Mouse (Mus musculus) left cerebral cortex, postnatal 36 days (tissue): Measurements from ENCODE around the gene Ahnak2. TPM values are rescaled to one million over a fixed set of nuclear protein-coding genes. Genes with fewer than 3 reads are reported as not detected.
"Not testable (repeated sequence)": the region's sequence is repeated elsewhere in the genome, so short reads cannot be mapped to it uniquely, and the experiment has no call there.

ENCODE experiments used
- DNase-seq, 2 experiments: peaks; one replicate each; pipeline ENCODE4 v3.0.0; 2021 to 2022; ENCODE audit warnings: low spot score in 2 of 2, mixed read lengths in 1 of 2
- intact Hi-C: fragments of 180-260 bp; cut with DNase I; formaldehyde crosslinking; loops from one replicate; pipeline ENCODE4 v1.15.1; 2025
- total RNA-seq, 2 experiments: library from RNA; stranded (reverse); gene quantifications; 2 replicates each; pipeline ENCODE4 v1.2.3; 2021

The Ahnak2 gene
- total RNA-seq, 2 experiments from 2014 or later, result 6.1 to 6.8 TPM

- DNase-seq, result no peak
- intact Hi-C loops, result no loop called here
Measured at GRCm38 (mm10) chr12:112823221-112823620, 20.8 kb upstream of the Ahnak2 start.

GRCm38 (mm10) chr12:112822676-112823075 lies 20.2 kb upstream of the Ahnak2 start:
- intact Hi-C loops, result no loop called here
- no peak for DNase-seq

GRCm38 (mm10) chr12:112821974-112822373 lies 19.5 kb upstream of the Ahnak2 start:
- intact Hi-C loops, result no loop called here
- no peak for DNase-seq

- no peak for DNase-seq
- intact Hi-C loops, result no loop called here
Measured at GRCm38 (mm10) chr12:112821216-112821615, 18.8 kb upstream of the Ahnak2 start.

DNA sequence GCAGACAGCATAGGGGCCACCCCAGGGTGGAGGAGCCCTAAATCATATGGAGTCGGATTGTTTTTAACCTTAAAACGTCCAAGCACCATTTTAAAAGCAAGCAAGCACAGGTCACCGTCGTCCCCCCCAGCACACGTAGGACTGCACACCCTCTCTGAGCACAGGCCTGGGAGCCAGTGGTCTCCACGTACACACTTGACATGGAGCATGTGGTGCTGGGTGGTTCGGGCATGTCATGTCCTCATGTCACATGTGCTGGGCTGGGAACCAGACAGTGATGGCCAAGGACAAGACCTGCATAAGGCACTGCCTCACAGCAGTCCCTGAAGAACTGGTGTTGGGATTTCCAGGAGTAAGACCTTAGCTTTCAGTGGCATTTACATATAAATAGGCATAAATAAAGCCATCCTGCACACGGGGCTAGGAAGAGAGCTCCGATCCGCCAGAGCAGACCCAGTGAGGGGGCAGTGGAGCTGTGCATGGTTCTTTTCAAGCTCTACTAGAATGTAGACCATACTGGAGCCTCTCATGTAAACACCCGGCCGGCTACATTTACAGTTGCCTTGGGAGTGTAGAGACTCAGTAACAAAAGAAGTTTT lies 18.0 kb upstream of the Ahnak2 start:
- DNase-seq, result no peak
- intact Hi-C loops, result no loop called here

GRCm38 (mm10) chr12:112819057-112819662 lies 16.7 kb upstream of the Ahnak2 start:
- no peak for DNase-seq
- intact Hi-C loops, result no loop called here

DNA sequence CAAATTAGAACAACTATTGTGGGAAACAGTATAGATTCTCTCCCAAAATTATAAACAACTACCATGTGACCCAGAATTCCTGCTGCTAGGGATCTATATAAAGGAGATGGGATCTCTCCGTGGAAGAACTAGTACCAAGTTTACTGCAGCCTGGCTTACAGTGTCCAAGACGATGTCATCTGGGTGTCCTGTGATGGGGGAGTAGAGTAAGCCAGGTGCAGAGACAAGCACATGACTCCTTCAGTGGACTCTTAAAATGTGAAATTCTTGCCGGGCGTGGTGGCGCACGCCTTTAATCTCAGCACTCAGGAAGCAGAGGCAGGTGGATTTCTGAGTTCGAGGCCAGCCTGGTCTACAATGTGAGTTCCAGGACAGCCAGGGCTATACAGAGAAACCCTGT lies 14.4 kb upstream of the Ahnak2 start:
- intact Hi-C loops, DNase-seq: not testable (repeated sequence)

DNA sequence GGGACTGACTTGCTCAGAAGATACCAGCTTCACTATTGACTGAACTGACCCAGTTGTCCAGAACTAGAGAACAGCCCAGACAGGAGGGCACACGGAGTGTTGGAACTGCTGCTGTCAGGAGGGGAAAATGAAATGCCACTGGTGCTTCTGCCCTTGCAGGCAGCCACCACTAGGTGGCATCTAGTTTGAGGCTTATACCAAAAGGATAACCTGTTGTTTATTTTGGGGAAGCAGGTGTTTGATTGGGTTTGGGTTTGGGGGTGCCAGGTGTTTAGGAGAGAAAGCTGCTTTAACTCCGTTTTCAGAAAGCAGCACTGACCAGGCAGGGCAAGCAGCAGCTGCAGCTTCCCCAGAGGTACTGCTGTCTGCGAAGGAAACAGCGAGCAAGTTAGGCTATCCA lies 13.8 kb upstream of the Ahnak2 start:
- peak in 1 of 2 experiments; percentile 47 for DNase-seq
- intact Hi-C loops, result no loop called here

GRCm38 (mm10) chr12:112814682-112815470 lies 12.4 kb upstream of the Ahnak2 start:
- intact Hi-C loops, result no loop called here
- DNase-seq, result no peak

DNA sequence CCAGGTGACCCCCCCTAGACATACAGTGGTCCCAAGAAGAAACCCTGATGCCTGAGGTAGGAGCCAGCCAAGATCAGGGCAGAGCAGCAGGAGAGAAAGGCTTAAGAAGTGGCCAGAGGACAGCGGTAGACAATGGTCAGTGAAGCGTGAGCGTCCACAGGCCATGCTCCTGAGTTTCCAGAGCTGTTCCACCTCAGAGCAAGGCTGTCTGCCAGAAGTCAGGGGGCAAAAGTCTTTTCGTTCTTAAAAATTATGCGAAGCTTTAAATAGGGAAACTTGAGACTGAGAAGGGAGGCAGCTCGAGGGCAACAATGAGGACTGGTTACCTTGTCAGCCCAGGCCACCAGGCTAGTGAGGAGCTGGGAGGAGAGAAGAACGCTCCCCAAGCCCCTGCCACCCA lies 10.9 kb upstream of the Ahnak2 start:
- intact Hi-C loops, result no loop called here
- no peak for DNase-seq

DNA sequence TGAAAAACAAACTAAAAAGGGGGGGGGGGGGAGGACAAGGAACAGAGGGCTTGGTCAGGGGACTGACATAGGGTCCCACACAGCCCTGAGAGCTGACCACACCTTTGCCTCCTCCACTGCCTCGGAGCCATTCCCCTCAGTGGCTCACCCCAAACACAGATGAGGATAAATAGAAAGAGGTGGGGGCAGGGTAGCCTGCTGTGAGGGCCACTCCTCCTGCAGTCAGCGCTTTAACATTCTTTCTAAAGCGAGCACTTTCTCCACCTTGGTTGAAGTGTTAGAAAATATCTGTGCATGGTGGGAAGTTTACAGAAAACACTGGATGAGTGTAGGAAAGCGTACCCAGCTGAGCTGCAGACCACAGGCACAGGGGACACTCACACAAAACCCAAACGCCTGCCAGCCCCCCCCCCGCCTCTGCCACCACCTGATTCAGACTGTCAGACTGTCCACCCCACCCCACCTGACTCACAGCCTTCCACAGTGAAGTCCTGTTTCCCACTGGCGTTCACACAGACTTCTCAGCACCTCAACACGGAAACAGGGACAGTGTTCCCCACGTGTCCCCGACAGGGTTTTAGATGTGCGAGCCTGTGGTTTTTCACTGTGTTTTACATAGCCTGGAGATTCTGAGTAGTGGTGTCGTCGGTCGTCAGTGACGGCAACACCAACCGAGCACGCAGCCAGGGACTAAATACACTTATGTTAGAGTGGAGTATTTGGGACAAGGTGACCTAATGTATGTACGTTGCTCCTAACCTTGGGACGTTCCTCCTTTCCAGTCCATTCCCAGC lies 7.8 kb upstream of the Ahnak2 start:
- intact Hi-C loops, result no loop called here
- no peak for DNase-seq

GRCm38 (mm10) chr12:112809641-112810040 lies 7.2 kb upstream of the Ahnak2 start:
- intact Hi-C loops, result loop anchor here (5.0 kb wide), 1 partner anchor 33 kb away; no protein-coding TSS in a partner anchor
- no peak for DNase-seq

DNA sequence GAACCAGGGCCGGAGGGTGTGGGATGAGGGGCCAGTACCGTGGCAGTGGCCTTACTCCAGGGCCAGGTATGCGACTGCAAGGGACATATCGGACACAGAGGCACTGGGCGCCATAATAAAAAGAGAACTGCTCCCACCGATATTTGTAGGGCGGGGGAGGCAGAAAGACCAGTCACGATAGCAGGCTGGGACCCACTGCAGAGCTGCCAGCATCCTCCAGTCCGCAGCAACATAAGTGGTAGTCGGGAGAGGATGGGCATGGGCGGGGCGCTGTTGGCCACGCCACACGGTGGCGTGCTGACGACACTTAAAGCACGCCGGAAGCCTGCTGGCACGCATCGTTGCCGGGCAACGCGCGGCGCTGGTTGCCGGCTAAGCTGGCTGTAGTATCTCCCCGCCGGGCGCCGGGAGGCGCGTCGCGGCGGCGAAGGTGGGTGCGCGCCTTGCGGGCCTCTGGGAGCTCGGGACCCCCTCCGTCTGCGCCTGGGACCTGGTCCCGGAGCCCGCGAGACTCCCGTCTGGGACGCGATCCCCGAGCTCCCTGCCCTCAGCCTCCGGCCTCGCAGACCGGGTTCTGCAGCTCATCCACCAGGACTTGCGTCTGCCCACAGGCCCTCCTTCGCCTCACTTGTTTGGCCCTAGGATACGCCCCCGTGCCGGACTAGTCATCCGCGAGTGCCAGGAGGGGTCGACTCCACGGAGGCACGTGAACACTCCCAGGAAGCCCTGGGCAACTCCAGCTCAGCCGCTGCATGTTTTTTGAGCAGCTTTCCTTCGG lies 6.3 kb upstream of the Ahnak2 start, which contains the start of gene Clba1:
Gene Clba1, plus strand, starts transcription at position 351 of the 778 bp plus-strand sequence.
- intact Hi-C loops, result loop anchor here (5.0 kb wide), 1 partner anchor 34 kb away; no protein-coding TSS in a partner anchor
- peak; percentile 91 to 94 for DNase-seq

- intact Hi-C loops, result loop anchor here (5.0 kb wide), 1 partner anchor 34 kb away; no protein-coding TSS in a partner anchor
- DNase-seq, result no peak
Measured at GRCm38 (mm10) chr12:112808212-112808586, 5.7 kb upstream of the Ahnak2 start.

- intact Hi-C loops, result loop anchor here (5.0 kb wide), 1 partner anchor 35 kb away; no protein-coding TSS in a partner anchor
- DNase-seq, result no peak
Measured at GRCm38 (mm10) chr12:112807796-112808195, 5.3 kb upstream of the Ahnak2 start.

GRCm38 (mm10) chr12:112806044-112806443 lies 3.6 kb upstream of the Ahnak2 start:
- intact Hi-C loops, result loop anchor here (5.0 kb wide), 1 partner anchor 36 kb away; no protein-coding TSS in a partner anchor
- no peak for DNase-seq

GRCm38 (mm10) chr12:112804046-112804445 lies 1.6 kb upstream of the Ahnak2 start:
- DNase-seq, result no peak
- intact Hi-C loops, result no loop called here

DNA sequence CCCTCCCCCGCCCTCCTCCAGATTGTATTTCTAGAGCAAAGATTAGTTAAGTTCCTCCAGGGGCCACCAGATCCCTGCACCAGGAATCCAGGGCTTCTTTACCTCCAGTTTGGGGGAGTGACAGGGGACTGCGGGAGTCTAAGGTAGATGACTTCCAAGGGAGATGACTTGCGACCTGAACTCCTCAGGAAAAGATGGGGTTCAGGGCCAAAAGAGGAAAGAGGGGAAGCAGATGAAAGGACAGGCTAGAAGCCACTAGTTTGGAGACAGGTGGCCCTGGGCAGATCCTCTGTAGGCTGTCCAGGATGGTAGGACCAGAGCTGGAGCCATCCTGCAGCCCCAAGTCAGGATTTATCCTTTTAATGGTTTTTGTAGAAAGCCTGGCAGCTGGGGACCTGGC lies 460 bp upstream of the Ahnak2 start:
- intact Hi-C loops, result no loop called here
- DNase-seq, result no peak

DNA sequence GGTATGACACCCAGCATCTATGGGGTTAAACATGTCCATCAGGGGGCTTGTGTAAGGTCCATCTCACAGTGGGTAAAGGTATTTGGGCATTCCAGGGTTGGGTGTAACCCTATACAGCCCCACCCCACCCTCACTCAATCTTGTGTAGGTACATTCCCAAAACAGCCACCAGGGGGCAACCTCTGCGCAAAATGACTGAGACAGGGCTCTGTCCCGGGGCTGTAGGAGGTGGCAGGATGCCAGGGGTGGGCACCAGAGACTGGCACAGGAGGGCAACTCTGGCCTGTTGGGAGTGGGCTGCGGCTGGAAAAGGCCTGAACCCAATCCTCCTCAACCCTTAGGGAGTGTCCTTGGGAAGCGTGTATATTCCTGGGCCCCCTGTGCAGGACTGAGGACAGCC lies 2.0 kb downstream of the Ahnak2 start:
- peak in 1 of 2 experiments; percentile 57 for DNase-seq
- intact Hi-C loops, result no loop called here
